Mouse (Mus musculus): ENCODE results near the gene Cenpm. TPM values are rescaled to one million over a fixed set of nuclear protein-coding genes. Genes with fewer than 3 reads are reported as not detected.

Cenpm gene
- total and polyA plus RNA-seq, 3 experiments = 0.93 to 11.0 (median 1.9) TPM

- DNase-seq = no peak
These were observed 820 bp downstream of the Cenpm start for GRCm38 (mm10) chr15:82243742-82244114.

GRCm38 (mm10) chr15:82243311-82243710 is 1.2 kb downstream of the Cenpm start:
- no peak for DNase-seq

- peak; percentile 79 for DNase-seq
These were observed 8.0 kb downstream of the Cenpm start for GRCm38 (mm10) chr15:82236565-82236964.

- DNase-seq = no peak
These were observed 8.9 kb downstream of the Cenpm start for GRCm38 (mm10) chr15:82235661-82236060.

- DNase-seq = no peak
These were observed 11.9 kb downstream of the Cenpm start for GRCm38 (mm10) chr15:82232651-82233050.

GRCm38 (mm10) chr15:82231591-82232378 is 12.8 kb downstream of the Cenpm start:
- DNase-seq = no peak

GRCm38 (mm10) chr15:82231100-82231499 is 13.4 kb downstream of the Cenpm start:
- no peak for DNase-seq

- DNase-seq = no peak
These were observed 14.4 kb downstream of the Cenpm start for GRCm38 (mm10) chr15:82230098-82230611.

GRCm38 (mm10) chr15:82229542-82230045 is 15.0 kb downstream of the Cenpm start:
- no peak for DNase-seq

- DNase-seq = no peak
These were observed 18.8 kb downstream of the Cenpm start for GRCm38 (mm10) chr15:82225769-82226168.

GRCm38 (mm10) chr15:82224602-82225215 is 19.8 kb downstream of the Cenpm start:
- DNase-seq = no peak

GRCm38 (mm10) chr15:82223657-82224601 is 20.6 kb downstream of the Cenpm start, which contains the start of gene Tnfrsf13c:
Tnfrsf13c (minus strand) TSS chr15:82224369.
- DNase-seq = peak; percentile 26

GRCm38 (mm10) chr15:82223251-82223650 is 21.3 kb downstream of the Cenpm start:
- no peak for DNase-seq

GRCm38 (mm10) chr15:82221104-82221860 is 23.3 kb downstream of the Cenpm start:
- no peak for DNase-seq

GRCm38 (mm10) chr15:82220003-82220675 is 24.4 kb downstream of the Cenpm start:
- no peak for DNase-seq

GRCm38 (mm10) chr15:82218778-82219666 is 25.5 kb downstream of the Cenpm start:
- no peak for DNase-seq

- DNase-seq = no peak
These were observed 26.6 kb downstream of the Cenpm start for GRCm38 (mm10) chr15:82217980-82218379.

- DNase-seq = no peak
These were observed 27.5 kb downstream of the Cenpm start for GRCm38 (mm10) chr15:82217039-82217438.

- DNase-seq = no peak
These were observed 28.3 kb downstream of the Cenpm start for GRCm38 (mm10) chr15:82216142-82216827.
